ENCODE assay signal across 21 mouse cellular contexts in the genomic region with DNA sequence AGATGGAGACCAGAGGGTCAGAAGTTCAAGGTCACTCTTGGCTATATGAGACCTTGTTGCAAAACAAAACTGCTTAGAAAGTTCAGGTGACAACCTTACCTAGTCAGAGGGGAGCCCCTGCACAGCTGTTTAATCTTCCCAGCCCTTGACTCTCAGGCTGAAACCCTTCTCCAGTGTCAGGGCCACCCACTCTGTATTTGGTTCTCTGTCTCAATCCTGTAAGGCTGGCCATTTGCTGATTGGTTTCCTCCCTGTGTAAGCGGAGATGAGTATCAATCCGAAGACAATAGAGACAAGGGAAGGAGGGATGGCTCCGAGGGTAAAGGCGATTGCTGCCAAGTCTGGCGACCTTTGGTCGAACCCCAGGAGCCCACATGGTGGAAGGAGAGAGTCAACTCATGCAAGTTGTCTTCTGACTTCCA. TPM values are rescaled to one million over a fixed set of nuclear protein-coding genes. Genes with fewer than 3 reads are reported as not detected.
DNase-seq lines count a peak whose midpoint lies in the region; TF ChIP-seq lines count a peak whose summit lies in the region.
"Had no signal": no experiment of that assay in that cellular context is flagged by ENCODE, and none has a peak within 500 bp of the region (broad histone marks: within the 10 kb centered on the region; RNA-seq: fewer than 3 reads in every experiment).

No protein-coding gene starts in this region.

- no peaks in the 10 kb centered on the region for H3K9me3 ChIP-seq in ES-E14 (ENCODE audit: control insufficient read depth, insufficient read depth, low read depth, low read length)
- H3K9me3 ChIP-seq: embryonic facial prominence, embryonic 13.5 days; G1E had no signal

- H3K36me3 ChIP-seq in ES-E14 (ENCODE audit: control insufficient read depth, insufficient read depth, low read length, poor library complexity, severe bottlenecking): no peaks in the 10 kb centered on the region
- H3K36me3 ChIP-seq: embryonic facial prominence, embryonic 13.5 days; G1E had no signal

- in situ Hi-C loops in ES-E14 (cut with MboI; ENCODE audit: low sequenced_read_pairs in 2 of 2, unreplicated experiment in 2 of 2): loop anchor here in 1 of 2 experiments (10.0 kb wide), 1 partner anchor 155 kb away; the partner anchor contains the start of gene Gtf2ird2

- DNase-seq in kidney, adult 11 months: peak; percentile 31
- DNase-seq in kidney, postnatal 14 days: no peak
- DNase-seq in ES-E14 (ENCODE audit: low read depth, low spot score): peak; percentile 82
- DNase-seq in fat pad, adult 2 months (ENCODE audit: extremely low read depth, low read depth, low spot score): peak; percentile 19
- DNase-seq in kidney, postnatal 25 days: peak; percentile 44 to 51
- DNase-seq in thymus, postnatal 25 days: no peak
- DNase-seq in cerebellum, adult 8-10 months: no peak
- DNase-seq: adrenal gland, postnatal 10 days; cerebellum, adult 11 months; cerebellum, postnatal 36 days; gastrocnemius, postnatal 14 days; heart, postnatal 14 days; liver; lung, embryonic 14.5 days; midbrain, embryonic 14.5 days; retina, postnatal 1 day; right cerebral cortex, postnatal 4 days; thymus, postnatal 4 days had no signal

- no peak overlapping the region for H3K4me3 ChIP-seq in ES-E14 (ENCODE audit: insufficient read depth in 1 of 2, low read depth in 1 of 2, low read length in 2 of 2, poor library complexity in 1 of 2, severe bottlenecking in 1 of 2)
- H3K4me3 ChIP-seq: embryonic facial prominence, embryonic 13.5 days had no signal

- H3K4me1 ChIP-seq in ES-E14 (ENCODE audit: control insufficient read depth in 2 of 2, insufficient read depth in 2 of 2, low read length in 2 of 2, poor library complexity in 1 of 2): peaks cover 12 to 15% of the 10 kb centered on the region in 2 experiments
- H3K4me1 ChIP-seq: embryonic facial prominence, embryonic 13.5 days had no signal

- peak overlapping the region; percentile 88; the same call in 1 of the 2 replicates for H3K27ac ChIP-seq in ES-E14 (ENCODE audit: insufficient read depth, low read depth, low read length, poor library complexity, severe bottlenecking)
- H3K27ac ChIP-seq: embryonic facial prominence, embryonic 13.5 days; hindbrain, embryonic 14.5 days had no signal

- H3K9ac ChIP-seq in ES-E14 (ENCODE audit: insufficient read depth, low read depth, low read length, poor library complexity, severe bottlenecking): no peak overlapping the region
- H3K9ac ChIP-seq: embryonic facial prominence, embryonic 13.5 days; hindbrain, embryonic 14.5 days; lung, embryonic 14.5 days had no signal

TF ChIP-seq in ES-E14, 5 proteins besides CTCF, POLR2A, EP300 and RAD21:
- TF ChIP-seq ZC3H11A (IDR thresholded peaks at IDR 0.05; ENCODE audit: borderline replicate concordance, low read depth, low read length) (no peak), ZNF384 (IDR thresholded peaks at IDR 0.05; ENCODE audit: low read depth, low read length) (no peak), MAFK (IDR thresholded peaks at IDR 0.05; ENCODE audit: insufficient read depth, low read depth, low read length) (no peak), HCFC1 (IDR thresholded peaks at IDR 0.05; ENCODE audit: borderline replicate concordance, insufficient read depth, low read length) (no peak), CHD2 (IDR thresholded peaks at IDR 0.05; ENCODE audit: low read depth, low read length) (no peak; the same call in 1 of the 2 replicates)

RNA-seq across cellular contexts. Expression of gene Gtf2i, which starts 25.6 kb away (rescaled TPM):
- total RNA-seq in ES-E14 (2012; rRNA removed): 64.3 and 81.0 TPM in 2 replicates

Comparison
In these comparisons a context has a peak if more than half of its experiments do, and no peak if none do; other contexts are left out.
1. DNase-seq: peak in kidney, adult 11 months (single experiment), ES-E14 (single experiment), fat pad, adult 2 months (single experiment) and kidney, postnatal 25 days (2 of 2); none in kidney, postnatal 14 days (single experiment), thymus, postnatal 25 days (single experiment) and cerebellum, adult 8-10 months (single experiment).